Mouse (Mus musculus): ENCODE results near the gene Bpnt1.
A peak's percentile ranks its signal among the peaks of the same experiment; 100 is the strongest.

The Bpnt1 gene

GRCm38 (mm10) chr1:185333651-185334050 is 1.7 kb downstream of the Bpnt1 start:
- DNase-seq, result no peak

GRCm38 (mm10) chr1:185334136-185334535 is 2.2 kb downstream of the Bpnt1 start:
- no peak for DNase-seq

GRCm38 (mm10) chr1:185335231-185335765 is 3.3 kb downstream of the Bpnt1 start:
- no peak for DNase-seq

- no peak for DNase-seq
Observed at GRCm38 (mm10) chr1:185336535-185336934, 4.6 kb downstream of the Bpnt1 start.

GRCm38 (mm10) chr1:185342441-185342840 is 10.5 kb downstream of the Bpnt1 start:
- DNase-seq, result no peak

- DNase-seq, result no peak
Observed at GRCm38 (mm10) chr1:185343422-185343821, 11.5 kb downstream of the Bpnt1 start.

- DNase-seq, result no peak
Observed at GRCm38 (mm10) chr1:185346188-185346587, 14.2 kb downstream of the Bpnt1 start.

- DNase-seq, result no peak
Observed at GRCm38 (mm10) chr1:185349741-185350140, 17.8 kb downstream of the Bpnt1 start.

GRCm38 (mm10) chr1:185350611-185351010 is 18.7 kb downstream of the Bpnt1 start:
- no peak for DNase-seq

- DNase-seq, result no peak
Observed at GRCm38 (mm10) chr1:185352151-185352550, 20.2 kb downstream of the Bpnt1 start.

- DNase-seq, result no peak
Observed at GRCm38 (mm10) chr1:185353351-185353750, 21.4 kb downstream of the Bpnt1 start.

- DNase-seq, result no peak
Observed at GRCm38 (mm10) chr1:185354731-185355130, 22.8 kb downstream of the Bpnt1 start.

- no peak for DNase-seq
Observed at GRCm38 (mm10) chr1:185356246-185356645, 24.3 kb downstream of the Bpnt1 start.

- no peak for DNase-seq
Observed at GRCm38 (mm10) chr1:185358211-185358610, 26.3 kb downstream of the Bpnt1 start.

- peak; percentile 98 for DNase-seq
Observed at GRCm38 (mm10) chr1:185362677-185363520, 30.9 kb downstream of the Bpnt1 start, which contains the start of gene Eprs. Gene Eprs, plus strand, starts transcription at chr1:185363044.

- DNase-seq, result no peak
Observed at GRCm38 (mm10) chr1:185363526-185364182, 31.7 kb downstream of the Bpnt1 start.

GRCm38 (mm10) chr1:185364183-185364540 is 32.2 kb downstream of the Bpnt1 start:
- DNase-seq, result no peak

- DNase-seq, result no peak
Observed at GRCm38 (mm10) chr1:185367383-185367782, 35.4 kb downstream of the Bpnt1 start.

GRCm38 (mm10) chr1:185369979-185370378 is 38.0 kb downstream of the Bpnt1 start:
- no peak for DNase-seq

GRCm38 (mm10) chr1:185376390-185376789 is 44.4 kb downstream of the Bpnt1 start:
- DNase-seq, result no peak

- no peak for DNase-seq
Observed at GRCm38 (mm10) chr1:185377429-185377828, 45.5 kb downstream of the Bpnt1 start.

GRCm38 (mm10) chr1:185401615-185402014 is 69.7 kb downstream of the Bpnt1 start:
- no peak for DNase-seq

- DNase-seq, result no peak
Observed at GRCm38 (mm10) chr1:185404021-185404420, 72.1 kb downstream of the Bpnt1 start.

GRCm38 (mm10) chr1:185405921-185406320 is 74.0 kb downstream of the Bpnt1 start:
- DNase-seq, result no peak

Measured in thymus, adult 18-20 months (tissue).